In genomic region chr7:63985696-63986406, GRCm38 (mm10) we compare ENCODE assay signal across 9 mouse cellular contexts. TPM values are rescaled to one million over a fixed set of nuclear protein-coding genes. Genes with fewer than 3 reads are reported as not detected.
DNase-seq lines count a peak whose midpoint lies in the region; ATAC-seq and TF ChIP-seq lines count a peak whose summit lies in the region.
"Had no signal": no experiment of that assay in that cellular context is flagged by ENCODE, and none has a peak within 500 bp of the region (broad histone marks: within the 10 kb centered on the region; RNA-seq: fewer than 3 reads in every experiment).

No protein-coding gene starts in this region.

- no peak overlapping the region for H3K4me3 ChIP-seq in embryonic facial prominence, embryonic 10.5 days
- H3K4me3 ChIP-seq in hindbrain, embryonic 15.5 days: no peak overlapping the region
- no peak overlapping the region for H3K4me3 ChIP-seq in neural tube, embryonic 13.5 days
- H3K4me3 ChIP-seq in lung, adult 2 months (replicated peaks; ENCODE audit: extremely low read depth, low read depth, low read length): no peak overlapping the region

- TF ChIP-seq CTCF in lung, adult 2 months (IDR thresholded peaks at IDR 0.05; ENCODE audit: insufficient read depth, low read length): no peak

- DNase-seq in heart, adult 11 months: peak; percentile 27
- no peak for DNase-seq in heart, postnatal 36 days
- no peak for DNase-seq in embryonic facial prominence, embryonic 10.5 days (ENCODE audit: low spot score)
- DNase-seq in lung, adult 18-20 months: no peak
- DNase-seq in lung, adult 2 months: no peak

- H3K27ac ChIP-seq in embryonic facial prominence, embryonic 10.5 days (replicated peaks): peak overlapping the region; percentile 79; the same call in 1 of the 2 replicates
- H3K27ac ChIP-seq in hindbrain, embryonic 15.5 days (replicated peaks): peak overlapping the region; percentile 78
- peak overlapping the region; percentile 93 for H3K27ac ChIP-seq in neural tube, embryonic 13.5 days (replicated peaks)
- H3K27ac ChIP-seq: macrophage had no signal

- 74% methylated on average over 9 of the region's 9 CpGs for WGBS in embryonic facial prominence, embryonic 10.5 days
- 60% methylated on average over 9 of the region's 9 CpGs for WGBS in hindbrain, embryonic 15.5 days
- 61% methylated on average over 9 of the region's 9 CpGs for WGBS in neural tube, embryonic 13.5 days
- 66% methylated on average over 9 of the region's 9 CpGs for WGBS in lung, adult 2 months

- no peak overlapping the region for H3K9ac ChIP-seq in hindbrain, embryonic 15.5 days
- 0 out of 2 replicates have a peak overlapping the region, but pooled peaks have one; percentile 26 for H3K9ac ChIP-seq in neural tube, embryonic 13.5 days

- H3K4me1 ChIP-seq in embryonic facial prominence, embryonic 10.5 days: peaks cover 20% of the 10 kb centered on the region
- H3K4me1 ChIP-seq in hindbrain, embryonic 15.5 days (replicated peaks): peaks cover 14% of the 10 kb centered on the region
- peaks cover 25% of the 10 kb centered on the region for H3K4me1 ChIP-seq in neural tube, embryonic 13.5 days (replicated peaks)
- peaks cover 2% of the 10 kb centered on the region; the same call in 1 of the 2 replicates for H3K4me1 ChIP-seq in lung, adult 2 months (ENCODE audit: control insufficient read depth, insufficient read depth, low read length)

- TF ChIP-seq POLR2A in lung, adult 2 months (IDR thresholded peaks at IDR 0.05; ENCODE audit: borderline replicate concordance, extremely low read depth, low read depth, low read length): no peak

- H3K27me3 ChIP-seq in embryonic facial prominence, embryonic 10.5 days (replicated peaks; ENCODE audit: low read depth, poor library complexity, severe bottlenecking): no peaks in the 10 kb centered on the region
- no peaks in the 10 kb centered on the region for H3K27me3 ChIP-seq in hindbrain, embryonic 15.5 days
- no peaks in the 10 kb centered on the region for H3K27me3 ChIP-seq in neural tube, embryonic 13.5 days

- H3K9me3 ChIP-seq in embryonic facial prominence, embryonic 10.5 days: no peaks in the 10 kb centered on the region
- no peaks in the 10 kb centered on the region for H3K9me3 ChIP-seq in hindbrain, embryonic 15.5 days
- no peaks in the 10 kb centered on the region for H3K9me3 ChIP-seq in neural tube, embryonic 13.5 days

- H3K4me2 ChIP-seq in hindbrain, embryonic 15.5 days: no peak overlapping the region
- peak overlapping the region; percentile 13; the same call in 1 of the 2 replicates for H3K4me2 ChIP-seq in neural tube, embryonic 13.5 days

- no peaks in the 10 kb centered on the region for H3K36me3 ChIP-seq in embryonic facial prominence, embryonic 10.5 days (replicated peaks)
- H3K36me3 ChIP-seq in hindbrain, embryonic 15.5 days: no peaks in the 10 kb centered on the region
- H3K36me3 ChIP-seq in neural tube, embryonic 13.5 days: no peaks in the 10 kb centered on the region

- intact Hi-C loops in heart, postnatal 36 days (cut with DNase I): no loop called here

- ATAC-seq in hindbrain, embryonic 15.5 days (ENCODE audit: low FRiP score, low read depth): peak; percentile 60
- ATAC-seq in neural tube, embryonic 13.5 days (ENCODE audit: low read depth): peak; percentile 6; the same call in 1 of the 2 replicates
- ATAC-seq in cerebellum, adult (ENCODE audit: insufficient number of reproducible peaks, low FRiP score, low TSS enrichment): no peak

RNA-seq across cellular contexts. Expression of gene Klf13, which starts 47.1 kb away (rescaled TPM):
- total RNA-seq in heart, postnatal 36 days (2021): 10 to 100 TPM; 49.2 to 58.7 TPM
- 22.1 and 23.9 TPM in 2 replicates for polyA plus RNA-seq in embryonic facial prominence, embryonic 10.5 days (2016; fragmentation: Nextera tagmentation; extraction: Ambion mirVana)
- 24.7 and 26.8 TPM in 2 replicates for polyA plus RNA-seq in hindbrain, embryonic 15.5 days (2015; fragmentation: Nextera tagmentation; extraction: Ambion mirVana)
- 28.1 and 32.5 TPM in 2 replicates for polyA plus RNA-seq in neural tube, embryonic 13.5 days (2015; fragmentation: Nextera tagmentation; extraction: Ambion mirVana)
- polyA plus RNA-seq in lung, adult 2 months (2012; rRNA removed): 88.4 and 109 TPM in 2 replicates
